Mouse (Mus musculus) frontal cortex, adult 2 months (tissue): Measurements from ENCODE around the gene App. TPM values are rescaled to one million over a fixed set of nuclear protein-coding genes. Genes with fewer than 3 reads are reported as not detected.

Experiments used
- DNase-seq, 2 experiments: peaks; one replicate each; pipeline ENCODE4 v3.0.0; 2022; ENCODE audit warnings: low spot score in 1 of 2; ENCODE audit errors: extremely low spot score in 1 of 2
- polyA plus RNA-seq: library from polyadenylated mRNA; depleted of rRNA; stranded (reverse); fragments of >200 nt; gene quantifications from 2 replicates; pipeline ENCODE4 v1.2.3, GENCODE M21; 2012

Gene App
- polyA plus RNA-seq, 1 experiment = 922 TPM

GRCm38 (mm10) chr16:84986016-84986631 is 187.4 kb downstream of the App start:
- no peak for DNase-seq

- DNase-seq = no peak
Observed at GRCm38 (mm10) chr16:84985340-84985739, 188.2 kb downstream of the App start.

- DNase-seq = no peak
Observed at GRCm38 (mm10) chr16:84983428-84983827, 190.1 kb downstream of the App start.

- DNase-seq = no peak
Observed at GRCm38 (mm10) chr16:84982589-84982988, 191.0 kb downstream of the App start.

GRCm38 (mm10) chr16:84978589-84978988 is 195.0 kb downstream of the App start:
- no peak for DNase-seq

- DNase-seq = no peak
Observed at GRCm38 (mm10) chr16:84974176-84974518, 199.4 kb downstream of the App start.

- DNase-seq = no peak
Observed at GRCm38 (mm10) chr16:84973446-84974175, 200.0 kb downstream of the App start.

- no peak for DNase-seq
Observed at GRCm38 (mm10) chr16:84971535-84972330, 201.8 kb downstream of the App start.

GRCm38 (mm10) chr16:84969026-84969425 is 204.5 kb downstream of the App start:
- DNase-seq = no peak

GRCm38 (mm10) chr16:84966983-84967382 is 206.6 kb downstream of the App start:
- no peak for DNase-seq

GRCm38 (mm10) chr16:84966096-84966495 is 207.5 kb downstream of the App start:
- DNase-seq = no peak

GRCm38 (mm10) chr16:84963960-84964359 is 209.6 kb downstream of the App start:
- no peak for DNase-seq

- DNase-seq = peak in 1 of 2 experiments; percentile 55
Observed at GRCm38 (mm10) chr16:84963527-84963926, 210.0 kb downstream of the App start.

- no peak for DNase-seq
Observed at GRCm38 (mm10) chr16:84957253-84957652, 216.3 kb downstream of the App start.

- DNase-seq = no peak
Observed at GRCm38 (mm10) chr16:84956690-84957089, 216.9 kb downstream of the App start.

GRCm38 (mm10) chr16:84955840-84956239 is 217.7 kb downstream of the App start:
- no peak for DNase-seq

- peak; percentile 82 to 96 for DNase-seq
Observed at GRCm38 (mm10) chr16:84955204-84955839, 218.2 kb downstream of the App start.

GRCm38 (mm10) chr16:84931024-84931423 is 242.5 kb downstream of the App start:
- DNase-seq = no peak

- DNase-seq = no peak
Observed at GRCm38 (mm10) chr16:84927827-84928226, 245.7 kb downstream of the App start.

GRCm38 (mm10) chr16:84919649-84920308 is 253.8 kb downstream of the App start:
- DNase-seq = no peak

GRCm38 (mm10) chr16:84919087-84919486 is 254.5 kb downstream of the App start:
- no peak for DNase-seq
